Mouse (Mus musculus) liver, postnatal 0 days (tissue): ENCODE data around the gene Pias1. TPM values are rescaled to one million over a fixed set of nuclear protein-coding genes. Genes with fewer than 3 reads are reported as not detected.
A peak's percentile ranks its signal among the peaks of the same experiment; 100 is the strongest.

Experiments
- ATAC-seq: fragments of 200-750 bp; cut with Nextera tagmentation; 2 replicates; pipeline ENCODE4 v1.8.0; 2017; ENCODE audit warnings: mild to moderate bottlenecking, moderate library complexity
- DNase-seq: peaks from one replicate; pipeline ENCODE4 v3.0.0-alpha.2; 2016
- H3K27ac ChIP-seq: fragments of 300-500 bp; sonication (generic); 2 replicates; pipeline ENCODE4 v1.5.1; 2014; ENCODE audit warnings: antibody characterized with exemption, moderate library complexity, mild to moderate bottlenecking, low read depth
- H3K27me3 ChIP-seq: fragments of 300-500 bp; sonication (generic); 2 replicates; pipeline ENCODE4 v1.6.1; 2014; ENCODE audit warnings: low read length, control low read depth, mixed read lengths; ENCODE audit not compliant: insufficient read depth
- H3K36me3 ChIP-seq: fragments of 300-500 bp; sonication (generic); replicated peaks from 2 replicates; pipeline ENCODE4 v1.6.1; 2014; ENCODE audit warnings: mild to moderate bottlenecking, control low read depth, low read length, moderate library complexity, mixed read lengths; ENCODE audit not compliant: insufficient read depth
- H3K4me1 ChIP-seq: fragments of 300-500 bp; sonication (generic); 2 replicates; pipeline ENCODE4 v1.6.1; 2014; ENCODE audit warnings: antibody characterized with exemption, mild to moderate bottlenecking, control low read depth; ENCODE audit not compliant: insufficient read depth
- H3K4me2 ChIP-seq: fragments of 300-500 bp; sonication (generic); 2 replicates; pipeline ENCODE4 v1.6.1; 2014; ENCODE audit warnings: low read depth, mild to moderate bottlenecking, low read length, moderate library complexity, mixed read lengths
- H3K4me3 ChIP-seq: fragments of 300-500 bp; sonication (generic); 2 replicates; pipeline ENCODE4 v1.5.1; 2014; ENCODE audit warnings: low read depth, low read length
- H3K9ac ChIP-seq: fragments of 300-500 bp; sonication (generic); replicated peaks from 2 replicates; pipeline ENCODE4 v1.6.1; 2014; ENCODE audit warnings: mild to moderate bottlenecking, moderate library complexity
- H3K9me3 ChIP-seq: fragments of 300-500 bp; sonication (generic); 2 replicates; pipeline ENCODE4 v1.6.1; 2016; ENCODE audit warnings: mild to moderate bottlenecking, control low read depth, low read length, mixed read lengths
- CTCF ChIP-seq: sonication (generic); IDR thresholded peaks from 2 replicates; pipeline ENCODE4 v1.5.1; 2016; ENCODE audit warnings: antibody characterized with exemption, low read depth
- EP300 ChIP-seq: IDR thresholded peaks from 2 replicates; pipeline ENCODE4 v1.6.1; 2016; ENCODE audit warnings: antibody characterized with exemption, low read depth, mild to moderate bottlenecking
- WGBS: fragments of 180-500 bp; shearing (Covaris S2); extraction: QIAGEN DNeasy Blood & Tissue Kit; methylation state at CpG from one replicate; pipeline ENCODE4 v1.1.7; 2014; ENCODE audit not compliant: insufficient replicate concordance; 5-methylcytosine and 5-hydroxymethylcytosine counted together
- polyA plus RNA-seq: library from polyadenylated mRNA; unstranded; fragments of >200 nt; fragmentation: Nextera tagmentation; extraction: Ambion mirVana; gene quantifications from 2 replicates; pipeline ENCODE4 v1.2.1, GENCODE M21; 2015

Gene Pias1
- polyA plus RNA-seq: 19.5 and 20.9 TPM in 2 replicates

- no peak for DNase-seq
- TF ChIP-seq EP300 (no peak), CTCF (no peak)
- Histone ChIP-seq H3K9me3 (no peaks in the 10 kb centered on the region), H3K4me1 (no peaks in the 10 kb centered on the region), H3K27me3 (no peaks in the 10 kb centered on the region), H3K27ac (no peak within 1 kb of the TSS), H3K4me3 (no peak within 1 kb of the TSS), H3K9ac (no peak within 1 kb of the TSS), H3K4me2 (no peak within 1 kb of the TSS), H3K36me3 (no peaks in the 10 kb centered on the region)
- ATAC-seq: no peak
- WGBS: 73% methylated on average over 5 of the region's 5 CpGs
Measured at GRCm38 (mm10) chr9:62987824-62988223, at the start of gene Pias1. Gene Pias1, minus strand, starts transcription at chr9:62987924.

GRCm38 (mm10) chr9:63035431-63035830, 47.7 kb upstream of the Pias1 start:
- Histone ChIP-seq H3K4me1 (peaks cover 10% of the 10 kb centered on the region), H3K4me2 (no peak overlapping the region), H3K36me3 (no peaks in the 10 kb centered on the region), H3K27ac (no peak overlapping the region), H3K9me3 (no peaks in the 10 kb centered on the region), H3K27me3 (no peaks in the 10 kb centered on the region), H3K9ac (no peak overlapping the region), H3K4me3 (no peak overlapping the region)
- WGBS: 80% methylated on average over 2 of the region's 2 CpGs
- DNase-seq: no peak
- no peak for TF ChIP-seq CTCF
- no peak for TF ChIP-seq EP300
- ATAC-seq: no peak

DNA sequence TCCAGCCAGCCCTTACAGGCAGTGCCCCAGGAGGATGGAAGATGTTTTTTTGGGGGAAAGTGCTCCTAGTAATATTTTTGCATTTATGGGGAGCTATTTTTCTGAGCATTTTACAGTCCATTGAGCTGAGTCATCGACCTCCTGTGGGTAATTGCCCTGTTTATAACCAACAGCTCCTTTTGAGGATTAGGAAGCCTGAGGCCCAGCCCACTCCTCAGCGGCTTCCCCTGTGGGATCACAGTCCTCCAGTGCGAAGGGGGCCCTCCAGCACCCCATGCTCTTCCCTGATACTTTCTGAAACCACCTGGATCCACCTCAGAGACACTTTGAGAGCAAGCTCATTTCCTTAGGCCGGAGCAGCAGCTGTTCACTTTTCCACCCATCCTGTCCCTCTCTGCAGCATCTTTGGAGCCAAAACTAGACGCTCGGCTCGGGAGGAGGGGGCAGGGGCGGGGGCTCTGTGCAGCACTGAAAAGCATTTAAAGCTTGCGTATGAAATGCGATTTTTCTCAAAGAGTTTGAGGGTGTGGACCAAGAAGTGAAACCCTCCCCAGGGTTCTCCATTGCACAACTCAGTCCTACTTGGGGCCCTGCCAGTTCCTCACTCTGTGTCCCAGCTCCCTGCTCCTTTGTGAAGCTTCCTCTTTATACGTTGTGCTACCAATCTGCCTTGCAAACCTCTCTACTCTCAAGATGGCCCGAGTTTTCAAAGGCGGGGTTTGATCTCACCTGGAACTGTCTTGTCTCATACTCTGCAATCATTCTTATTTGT, 43.5 kb upstream of the Pias1 start:
- Histone ChIP-seq H3K27me3 (no peaks in the 10 kb centered on the region), H3K4me1 (peaks cover 14% of the 10 kb centered on the region), H3K4me3 (no peak overlapping the region), H3K4me2 (peak overlapping the region; percentile 50), H3K27ac (no peak overlapping the region), H3K36me3 (no peaks in the 10 kb centered on the region), H3K9ac (no peak overlapping the region; the same call in 1 of the 2 replicates), H3K9me3 (no peaks in the 10 kb centered on the region)
- 40% methylated on average over 13 of the region's 13 CpGs for WGBS
- peak; percentile 62 for DNase-seq
- TF ChIP-seq EP300 (no peak), CTCF (no peak)
- no peak; the same call in 1 of the 2 replicates for ATAC-seq

GRCm38 (mm10) chr9:63022486-63022885, 34.8 kb upstream of the Pias1 start:
- WGBS: 80% methylated on average over 1 of the region's 1 CpGs
- Histone ChIP-seq H3K4me2 (no peak overlapping the region), H3K4me3 (no peak overlapping the region), H3K4me1 (no peaks in the 10 kb centered on the region), H3K27ac (no peak overlapping the region), H3K9me3 (0 out of 2 replicates have a peak, but pooled peaks cover 6% of the 10 kb centered on the region), H3K27me3 (no peaks in the 10 kb centered on the region), H3K36me3 (no peaks in the 10 kb centered on the region), H3K9ac (no peak overlapping the region)
- no peak for ATAC-seq
- no peak for DNase-seq
- TF ChIP-seq CTCF (no peak), EP300 (no peak)

DNA sequence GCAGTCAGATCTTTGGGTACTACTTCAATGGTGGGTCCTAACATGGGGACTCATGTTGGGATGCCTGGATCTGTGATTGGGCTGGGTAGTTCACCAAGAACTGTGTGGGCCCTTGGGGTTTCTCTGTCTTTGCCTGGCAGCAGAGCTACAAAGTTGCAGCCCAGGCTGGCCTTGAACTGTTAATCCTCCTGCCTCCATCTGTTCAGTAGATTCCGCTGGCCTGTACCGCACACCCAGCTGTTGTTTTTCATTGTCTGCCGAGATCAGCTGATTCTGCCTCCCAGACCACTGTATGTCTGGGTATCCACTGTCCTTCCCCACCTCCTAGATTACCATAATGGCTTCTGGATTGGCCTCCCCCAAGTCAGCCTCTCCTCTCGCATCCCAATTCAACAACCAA, 19.6 kb upstream of the Pias1 start:
- no peak for TF ChIP-seq EP300
- TF ChIP-seq CTCF: no peak
- Histone ChIP-seq H3K4me1 (no peaks in the 10 kb centered on the region), H3K27ac (no peak overlapping the region), H3K36me3 (no peaks in the 10 kb centered on the region), H3K9me3 (no peaks in the 10 kb centered on the region), H3K27me3 (no peaks in the 10 kb centered on the region), H3K4me2 (no peak overlapping the region), H3K9ac (no peak overlapping the region), H3K4me3 (no peak overlapping the region)
- DNase-seq: no peak
- no peak for ATAC-seq
- whole genome bisulfite sequencing: 94% methylated on average over 4 of the region's 4 CpGs

DNA sequence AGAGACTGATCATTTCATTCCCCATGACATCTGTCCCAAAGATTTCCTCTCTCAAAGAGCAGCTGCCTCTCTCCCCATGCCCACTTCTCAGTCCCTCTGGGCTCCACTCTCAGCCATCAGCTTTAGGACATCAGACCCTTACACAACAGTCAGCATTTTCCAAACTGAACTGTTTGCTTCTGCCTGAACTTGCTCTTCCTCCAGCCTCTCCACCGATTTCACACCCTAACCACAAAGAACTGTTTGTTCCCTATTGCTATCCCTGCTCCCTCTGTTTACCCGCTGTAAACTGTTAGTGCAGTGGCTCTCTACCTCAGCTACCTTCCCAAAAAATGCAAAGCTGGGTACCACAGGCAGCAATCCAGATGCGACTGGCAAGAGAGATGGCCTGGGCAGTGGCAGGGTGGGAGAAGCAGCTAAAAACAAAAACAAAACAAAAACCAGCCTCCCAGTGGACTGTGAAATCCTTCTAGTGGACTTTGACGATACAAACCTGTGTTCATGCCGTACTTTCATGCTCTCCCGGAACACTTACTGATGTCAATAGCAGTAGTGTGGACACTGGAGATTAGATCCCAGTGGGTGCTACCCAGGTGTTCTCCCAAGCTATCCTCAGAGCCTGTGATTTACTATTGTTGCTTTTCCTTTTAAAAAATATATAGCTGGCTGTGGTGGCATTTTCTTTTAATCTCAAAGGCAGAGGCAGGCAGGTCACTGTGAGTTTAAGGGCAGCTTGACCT, 18.5 kb upstream of the Pias1 start:
- H3K36me3 ChIP-seq: no peaks in the 10 kb centered on the region
- no peak overlapping the region; the same call in 1 of the 2 replicates for H3K9ac ChIP-seq
- peak; percentile 26 for DNase-seq
- ATAC-seq: peak; percentile 92
- H3K27me3 ChIP-seq: no peaks in the 10 kb centered on the region
- TF ChIP-seq CTCF: no peak
- TF ChIP-seq EP300: no peak
- H3K4me2 ChIP-seq: 0 out of 2 replicates have a peak overlapping the region, but pooled peaks have one; percentile 9
- 43% methylated on average over 6 of the region's 6 CpGs for WGBS
- no peak overlapping the region for H3K4me3 ChIP-seq
- no peaks in the 10 kb centered on the region for H3K9me3 ChIP-seq
- peak overlapping the region; percentile 66; the same call in 1 of the 2 replicates for H3K27ac ChIP-seq
- no peaks in the 10 kb centered on the region for H3K4me1 ChIP-seq
